ENCODE assay signal across 21 mouse cellular contexts in genomic region chr7:145007216-145007615, GRCm38 (mm10).
A peak's percentile ranks its signal among the peaks of the same experiment; 100 is the strongest.
DNase-seq lines count a peak whose midpoint lies in the region; ATAC-seq lines count a peak whose summit lies in the region.
"Had no signal": no experiment of that assay in that cellular context is flagged by ENCODE, and none has a peak within 500 bp of the region (broad histone marks: within the 10 kb centered on the region; RNA-seq: fewer than 3 reads in every experiment).

No protein-coding gene starts in this region.

- no peak overlapping the region for H3K27ac ChIP-seq in forebrain, embryonic 12.5 days
- H3K27ac ChIP-seq: embryonic facial prominence, embryonic 12.5 days; embryonic facial prominence, embryonic 15.5 days; forebrain, embryonic 15.5 days; heart, adult 2 months; hindbrain, embryonic 10.5 days; hindbrain, embryonic 14.5 days had no signal

- no peak overlapping the region for H3K9ac ChIP-seq in forebrain, embryonic 12.5 days
- H3K9ac ChIP-seq: embryonic facial prominence, embryonic 12.5 days; embryonic facial prominence, embryonic 15.5 days; forebrain, embryonic 15.5 days; hindbrain, embryonic 14.5 days had no signal

- H3K4me2 ChIP-seq in forebrain, embryonic 12.5 days: no peak overlapping the region
- H3K4me2 ChIP-seq: embryonic facial prominence, embryonic 12.5 days; embryonic facial prominence, embryonic 15.5 days; forebrain, embryonic 15.5 days; heart, embryonic 11.5 days; hindbrain, embryonic 14.5 days had no signal

- no peak overlapping the region for H3K4me3 ChIP-seq in forebrain, embryonic 12.5 days (replicated peaks)
- H3K4me3 ChIP-seq: embryonic facial prominence, embryonic 12.5 days; embryonic facial prominence, embryonic 15.5 days; forebrain, embryonic 15.5 days; heart, adult 2 months; hindbrain, embryonic 10.5 days had no signal

- WGBS in forebrain, embryonic 12.5 days: 83% methylated on average over 2 of the region's 2 CpGs

- ATAC-seq in forebrain, embryonic 12.5 days (ENCODE audit: low FRiP score): no peak
- ATAC-seq: CD4-positive, CD25-positive, alpha-beta regulatory T cell, adult 4 months; forebrain, embryonic 15.5 days had no signal

- no peaks in the 10 kb centered on the region for H3K9me3 ChIP-seq in forebrain, embryonic 12.5 days
- H3K9me3 ChIP-seq: embryonic facial prominence, embryonic 12.5 days; embryonic facial prominence, embryonic 15.5 days; forebrain, embryonic 15.5 days; hindbrain, embryonic 10.5 days had no signal

- H3K4me1 ChIP-seq in forebrain, embryonic 12.5 days: no peaks in the 10 kb centered on the region
- H3K4me1 ChIP-seq: embryonic facial prominence, embryonic 12.5 days; forebrain, embryonic 15.5 days had no signal

- H3K36me3 ChIP-seq in forebrain, embryonic 12.5 days (replicated peaks): no peaks in the 10 kb centered on the region
- H3K36me3 ChIP-seq: embryonic facial prominence, embryonic 12.5 days; embryonic facial prominence, embryonic 15.5 days; forebrain, embryonic 15.5 days; hindbrain, embryonic 10.5 days had no signal

- H3K27me3 ChIP-seq in forebrain, embryonic 12.5 days: peaks cover 3% of the 10 kb centered on the region; the same call in 1 of the 2 replicates
- H3K27me3 ChIP-seq: embryonic facial prominence, embryonic 12.5 days; embryonic facial prominence, embryonic 15.5 days; forebrain, embryonic 15.5 days had no signal

- DNase-seq in brain, adult 2 months (ENCODE audit: low read depth, low spot score): peak; percentile 34
- peak; percentile 46 for DNase-seq in layer of hippocampus, adult 11-12 months (ENCODE audit: low spot score)
- peak; percentile 37 to 45 for DNase-seq in layer of hippocampus, adult 8-10 months (ENCODE audit: low spot score in 2 of 2)
- DNase-seq in layer of hippocampus, postnatal 14 days (ENCODE audit: low spot score in 2 of 2): peak; percentile 23 to 50
- DNase-seq in heart, adult 8-10 months (ENCODE audit: low spot score): no peak
- no peak for DNase-seq in cerebellum, postnatal 36 days
- DNase-seq: adrenal gland, adult 8-10 months; adrenal gland, postnatal 25 days; cerebellum, adult 18-20 months; cerebellum, adult 9-10 months; cerebellum, postnatal 14 days; gastrocnemius, postnatal 36 days; heart, adult 2 months had no signal

Comparison
In these comparisons a context has a peak if more than half of its experiments do, and no peak if none do; other contexts are left out.
1. DNase-seq: peak in brain, adult 2 months (single experiment), layer of hippocampus, adult 11-12 months (single experiment), layer of hippocampus, adult 8-10 months (2 of 2) and layer of hippocampus, postnatal 14 days (2 of 2); none in heart, adult 8-10 months (single experiment) and cerebellum, postnatal 36 days (0 of 2).